ENCODE assay signal across 8 mouse cellular contexts in genomic region chr8:111338370-111339208, GRCm38 (mm10). TPM values are rescaled to one million over a fixed set of nuclear protein-coding genes. Genes with fewer than 3 reads are reported as not detected.
DNase-seq lines count a peak whose midpoint lies in the region; ATAC-seq lines count a peak whose summit lies in the region.

No protein-coding gene starts in this region.

- DNase-seq in adrenal gland, postnatal 10 days = peak; percentile 26
- no peak for DNase-seq in adrenal gland, adult 18-20 months (ENCODE audit: low spot score in 2 of 2)
- peak; percentile 23 for DNase-seq in lung, postnatal 36 days
- DNase-seq in cerebellum, adult 9-10 months = no peak
- DNase-seq in embryo, embryonic 9.5 days (ENCODE audit: extremely low spot score) = no peak
- DNase-seq in layer of hippocampus, adult 11-12 months (ENCODE audit: low spot score) = no peak

- peak; percentile 60 for ATAC-seq in CD4-positive, CD25-positive, alpha-beta regulatory T cell, adult 4 months
- peak; percentile 50 to 54 for ATAC-seq in hematopoietic stem cell, adult 5-6 weeks (replicated peaks in 1 of 2; ENCODE audit: insufficient read depth in 1 of 2, low FRiP score in 2 of 2, low TSS enrichment in 1 of 2, low read depth in 1 of 2, poor library complexity in 2 of 2, severe bottlenecking in 2 of 2)

RNA-seq across cellular contexts. Expression of gene Mlkl, which starts 0.6 kb away (rescaled TPM):
- 10 to 100 TPM; 10.5 to 11.1 TPM for total RNA-seq in adrenal gland, postnatal 10 days (2021)
- 10 to 100 TPM in 1 of 2 experiments, 1 to 10 TPM in 1; 5.1 to 16.4 TPM for total RNA-seq in adrenal gland, adult 18-20 months (2021)
- 1 to 10 TPM; 5.3 to 7.1 TPM for polyA plus RNA-seq in CD4-positive, CD25-positive, alpha-beta regulatory T cell, adult 4 months (2017; shearing (Covaris generic))
- total RNA-seq in hematopoietic stem cell, adult 5-6 weeks (2017) = 49.0 and 49.4 TPM in 2 replicates

RNA-seq across cellular contexts. Expression of gene Rfwd3, which starts 38.6 kb away (rescaled TPM):
- total RNA-seq in adrenal gland, postnatal 10 days (2021) = 10 to 100 TPM; 38.5 to 53.0 TPM
- total RNA-seq in adrenal gland, adult 18-20 months (2021) = 10 to 100 TPM; 30.8 to 54.7 TPM
- 10 to 100 TPM; 20.2 to 34.9 TPM for polyA plus RNA-seq in CD4-positive, CD25-positive, alpha-beta regulatory T cell, adult 4 months (2017; shearing (Covaris generic))
- 55.8 and 56.8 TPM in 2 replicates for total RNA-seq in hematopoietic stem cell, adult 5-6 weeks (2017)

RNA-seq across cellular contexts. Expression of gene Fa2h, which starts 55.0 kb away (rescaled TPM):
- under 1 TPM; 0.45 to 0.51 TPM for total RNA-seq in adrenal gland, postnatal 10 days (2021)
- 10 to 100 TPM in 1 of 2 experiments, not detected in 1; 14.6 TPM for total RNA-seq in adrenal gland, adult 18-20 months (2021)
- polyA plus RNA-seq in CD4-positive, CD25-positive, alpha-beta regulatory T cell, adult 4 months (2017; shearing (Covaris generic)) = not detected
- not detected in 2 replicates for total RNA-seq in hematopoietic stem cell, adult 5-6 weeks (2017)

Comparison
In these comparisons a context has a peak if more than half of its experiments do, and no peak if none do; other contexts are left out.
1. DNase-seq: peak in adrenal gland, postnatal 10 days (single experiment) and lung, postnatal 36 days (single experiment); none in adrenal gland, adult 18-20 months (0 of 2), cerebellum, adult 9-10 months (single experiment), embryo, embryonic 9.5 days (single experiment) and layer of hippocampus, adult 11-12 months (single experiment).